Mouse (Mus musculus) neural tube, embryonic 15.5 days (tissue): Measurements from ENCODE around the gene Slc4a2. TPM values are rescaled to one million over a fixed set of nuclear protein-coding genes. Genes with fewer than 3 reads are reported as not detected.

Experiments
- ATAC-seq: fragments of 200-750 bp; cut with Nextera tagmentation; 2 replicates; pipeline ENCODE4 v1.8.0; 2017; ENCODE audit warnings: mild to moderate bottlenecking, moderate TSS enrichment, moderate library complexity; ENCODE audit not compliant: low FRiP score
- H3K27ac ChIP-seq: fragments of 300-500 bp; sonication (generic); replicated peaks from 2 replicates; pipeline ENCODE4 v1.5.1; 2015; ENCODE audit warnings: mild to moderate bottlenecking, inconsistent platforms
- H3K27me3 ChIP-seq: fragments of 300-500 bp; sonication (generic); replicated peaks from 2 replicates; pipeline ENCODE4 v1.6.1; 2015; ENCODE audit warnings: inconsistent platforms
- H3K36me3 ChIP-seq: fragments of 300-500 bp; sonication (generic); 2 replicates; pipeline ENCODE4 v1.6.1; 2015; ENCODE audit warnings: inconsistent platforms
- H3K4me1 ChIP-seq: fragments of 300-500 bp; sonication (generic); 2 replicates; pipeline ENCODE4 v1.6.1; 2015; ENCODE audit warnings: inconsistent platforms
- H3K4me2 ChIP-seq: fragments of 300-500 bp; sonication (generic); 2 replicates; pipeline ENCODE4 v1.6.1; 2015; ENCODE audit warnings: inconsistent platforms, mild to moderate bottlenecking, moderate library complexity
- H3K4me3 ChIP-seq: fragments of 300-500 bp; sonication (generic); replicated peaks from 2 replicates; pipeline ENCODE4 v1.5.1; 2015; ENCODE audit warnings: mild to moderate bottlenecking, inconsistent platforms
- H3K9ac ChIP-seq: fragments of 300-500 bp; sonication (generic); replicated peaks from 2 replicates; pipeline ENCODE4 v1.6.1; 2015; ENCODE audit warnings: mild to moderate bottlenecking, inconsistent platforms
- H3K9me3 ChIP-seq: fragments of 300-500 bp; sonication (generic); replicated peaks from 2 replicates; pipeline ENCODE4 v1.6.1; 2016; ENCODE audit warnings: inconsistent platforms
- WGBS: fragments of 180-500 bp; shearing (Covaris S2); methylation state at CpG from one replicate; pipeline ENCODE4 v1.1.7; 2015; ENCODE audit warnings: mixed read lengths; 5-methylcytosine and 5-hydroxymethylcytosine counted together
- polyA plus RNA-seq: library from polyadenylated mRNA; unstranded; fragments of >200 nt; fragmentation: Nextera tagmentation; extraction: Ambion mirVana; gene quantifications from 2 replicates; pipeline ENCODE4 v1.2.1, GENCODE M21; 2015

Slc4a2 gene
- polyA plus RNA-seq, 1 experiment from 2014 or later, result 15.3 TPM

DNA sequence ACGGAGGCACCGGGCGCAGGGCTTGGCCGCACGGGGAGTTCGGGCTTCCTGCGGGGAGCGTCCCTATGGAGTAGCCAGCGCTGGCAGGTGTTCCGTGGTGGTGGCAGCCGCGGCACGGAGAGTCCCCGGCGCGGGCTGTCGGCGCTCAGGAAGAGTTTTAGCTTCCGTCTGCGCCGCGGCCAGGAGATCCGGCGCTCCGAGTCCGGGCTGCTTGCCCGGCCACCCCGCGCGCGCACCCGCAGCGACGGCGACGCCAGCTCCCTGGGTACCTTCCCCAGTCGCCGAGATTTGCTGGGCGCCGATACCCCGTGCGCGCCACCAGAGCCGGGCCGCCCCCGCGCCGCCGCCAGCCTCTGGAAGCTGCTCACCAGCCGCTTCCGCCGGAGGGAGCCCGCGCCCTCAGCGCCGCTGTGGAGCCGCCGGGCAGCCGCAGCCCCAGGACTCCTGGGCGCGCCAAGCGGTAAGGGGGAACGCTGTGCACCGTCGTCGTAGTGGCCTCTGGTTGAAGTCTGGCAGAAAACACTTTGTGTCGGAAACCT lies 51.2 kb downstream of the Slc4a2 start:
- H3K4me1 ChIP-seq, result peaks cover 51% of the 10 kb centered on the region
- H3K36me3 ChIP-seq, result peaks cover 29% of the 10 kb centered on the region
- H3K9me3 ChIP-seq, result no peaks in the 10 kb centered on the region
- ATAC-seq, result 0 out of 2 replicates have a peak, but pooled peaks have one; percentile 4
- no peak overlapping the region for H3K27ac ChIP-seq
- 4% methylated on average over 66 of the region's 67 CpGs for WGBS
- H3K27me3 ChIP-seq, result 0 out of 2 replicates have a peak, but pooled peaks cover 9% of the 10 kb centered on the region
- H3K4me2 ChIP-seq, result peak overlapping the region; percentile 65
- peak overlapping the region; percentile 37 for H3K4me3 ChIP-seq
- H3K9ac ChIP-seq, result peak overlapping the region; percentile 39

DNA sequence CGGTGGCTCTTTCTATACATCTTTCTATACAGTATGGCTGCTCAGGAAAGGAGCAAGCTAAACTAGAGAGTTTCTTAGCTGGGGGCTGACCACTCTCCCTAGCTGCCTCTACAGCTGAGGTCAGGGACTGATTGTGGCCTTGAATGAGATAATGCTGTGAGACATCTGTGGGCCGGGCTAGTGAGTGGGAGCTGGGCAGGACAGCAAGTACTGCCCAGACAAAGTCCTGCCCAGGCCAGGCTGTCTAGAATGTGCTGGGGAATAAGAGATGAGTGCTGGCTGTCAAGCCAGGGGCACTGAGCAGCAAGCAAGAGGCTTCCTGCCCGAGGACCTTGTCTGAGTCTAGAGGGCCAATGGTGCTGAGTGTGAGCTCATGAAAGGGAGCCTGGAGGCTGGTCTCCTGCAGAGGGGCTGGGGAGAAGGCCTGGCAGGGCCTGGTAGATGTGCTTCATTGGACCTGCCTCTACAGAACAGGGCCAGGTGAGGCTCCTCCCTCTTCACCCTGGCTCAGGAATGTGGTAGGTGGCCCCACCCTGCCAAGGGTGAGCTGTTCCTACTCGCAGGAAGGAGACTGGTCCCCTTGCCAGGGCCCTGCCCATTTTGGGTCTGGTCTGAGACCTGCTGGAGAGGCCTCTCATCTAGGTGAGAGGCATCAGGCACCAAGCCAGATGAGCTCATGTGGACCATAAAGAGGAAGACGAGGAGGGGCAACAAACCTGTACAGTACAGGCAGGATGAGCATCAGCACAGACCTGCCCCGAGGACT lies 52.0 kb downstream of the Slc4a2 start:
- Histone ChIP-seq H3K9me3 (no peaks in the 10 kb centered on the region), H3K4me3 (no peak overlapping the region), H3K27ac (no peak overlapping the region), H3K4me1 (peaks cover 44% of the 10 kb centered on the region), H3K9ac (no peak overlapping the region), H3K36me3 (peaks cover 37% of the 10 kb centered on the region), H3K4me2 (peak overlapping the region; percentile 65), H3K27me3 (0 out of 2 replicates have a peak, but pooled peaks cover 9% of the 10 kb centered on the region)
- ATAC-seq, result no peak
- 72% methylated on average over 6 of the region's 6 CpGs for WGBS

DNA sequence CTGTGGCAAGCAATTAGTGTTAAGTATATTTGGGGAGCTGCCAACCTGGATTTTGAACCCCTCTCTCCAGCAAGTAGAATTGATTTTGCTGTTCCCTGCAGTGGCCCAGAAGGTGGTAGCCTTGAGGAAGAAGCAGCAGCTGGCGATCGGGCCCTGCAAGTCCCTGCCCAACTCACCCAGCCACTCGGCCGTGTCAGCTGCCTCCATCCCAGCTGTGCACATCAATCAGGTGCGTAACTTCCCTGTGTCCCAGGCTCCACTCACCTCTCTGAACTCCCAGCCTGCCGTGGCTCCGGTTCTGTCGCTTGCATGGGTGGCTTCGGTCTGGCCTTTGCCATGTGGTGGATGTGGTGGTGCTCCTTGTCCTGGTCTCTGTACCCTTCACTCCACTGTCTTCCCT lies 54.3 kb downstream of the Slc4a2 start:
- 77% methylated on average over 9 of the region's 9 CpGs for WGBS

GRCm38 (mm10) chr5:24481647-24482046 lies 58.0 kb downstream of the Slc4a2 start:
- Histone ChIP-seq H3K27me3 (no peaks in the 10 kb centered on the region), H3K4me2 (no peak overlapping the region), H3K9me3 (no peaks in the 10 kb centered on the region), H3K36me3 (peaks cover 68% of the 10 kb centered on the region), H3K9ac (no peak overlapping the region), H3K4me1 (peaks cover 51% of the 10 kb centered on the region), H3K27ac (no peak overlapping the region), H3K4me3 (no peak overlapping the region)
- 7% methylated on average over 4 of the region's 4 CpGs for WGBS
- peak; percentile 11; the same call in 1 of the 2 replicates for ATAC-seq

More for the DNA sequence above, 54.3 kb downstream of the Slc4a2 start:
- H3K4me2 ChIP-seq, result no peak overlapping the region
- no peak for ATAC-seq
- H3K36me3 ChIP-seq, result peaks cover 55% of the 10 kb centered on the region
- no peaks in the 10 kb centered on the region for H3K9me3 ChIP-seq
- H3K4me3 ChIP-seq, result no peak overlapping the region
- no peak overlapping the region for H3K27ac ChIP-seq
- H3K9ac ChIP-seq, result no peak overlapping the region
- peaks cover 54% of the 10 kb centered on the region for H3K4me1 ChIP-seq
- H3K27me3 ChIP-seq, result 0 out of 2 replicates have a peak, but pooled peaks cover 6% of the 10 kb centered on the region

DNA sequence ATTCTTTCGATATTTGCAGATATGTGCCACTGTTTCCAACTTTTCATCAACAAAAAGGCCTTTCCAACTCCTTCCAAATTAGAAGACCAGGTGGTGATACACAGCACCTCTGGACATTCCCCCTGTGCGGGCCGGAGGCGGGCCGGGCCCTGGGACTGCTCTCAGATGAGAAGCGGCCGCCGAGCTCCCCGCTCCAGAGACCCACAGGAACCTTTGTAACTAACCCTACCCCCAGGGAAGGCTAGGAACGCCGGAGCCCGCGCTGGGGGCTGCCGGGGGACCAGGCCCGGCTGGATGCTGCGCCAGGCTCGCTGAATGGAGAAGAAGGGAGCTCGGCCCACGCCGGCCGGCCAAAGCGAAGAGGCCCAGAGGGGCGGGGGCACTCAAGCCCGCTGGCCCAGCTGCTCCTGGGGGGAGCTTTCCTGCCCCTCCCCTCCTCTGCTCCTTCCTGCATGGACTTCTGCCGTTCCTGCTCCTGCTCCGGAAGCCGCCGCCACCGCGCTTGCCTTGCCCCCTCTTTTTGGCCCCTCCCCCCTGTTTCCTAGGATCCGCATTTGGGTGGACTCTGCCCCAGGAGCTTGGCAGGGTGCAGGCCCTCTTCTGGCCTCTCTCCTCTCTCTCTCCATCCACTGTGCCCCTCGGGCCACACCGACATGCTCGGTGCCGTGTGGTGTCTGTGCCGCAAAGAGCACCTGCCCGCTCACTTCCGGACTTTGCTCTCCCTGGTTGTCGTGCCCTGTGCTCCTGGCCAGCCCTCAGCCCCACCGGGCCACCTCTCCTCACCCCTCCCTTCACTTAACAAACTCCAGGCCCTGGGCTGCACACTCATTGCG lies 58.8 kb downstream of the Slc4a2 start:
- H3K4me1 ChIP-seq, result peaks cover 54% of the 10 kb centered on the region
- 52% methylated on average over 37 of the region's 41 CpGs for WGBS
- peak overlapping the region; percentile 83; the same call in 1 of the 2 replicates for H3K27ac ChIP-seq
- H3K9me3 ChIP-seq, result no peaks in the 10 kb centered on the region
- no peak overlapping the region for H3K4me3 ChIP-seq
- H3K4me2 ChIP-seq, result no peak overlapping the region
- ATAC-seq, result no peak
- peaks cover 62% of the 10 kb centered on the region for H3K36me3 ChIP-seq
- H3K9ac ChIP-seq, result no peak overlapping the region
- H3K27me3 ChIP-seq, result no peaks in the 10 kb centered on the region

- 20% methylated on average over 11 of the region's 11 CpGs for WGBS
- Histone ChIP-seq H3K4me1 (peaks cover 63% of the 10 kb centered on the region), H3K9me3 (no peaks in the 10 kb centered on the region), H3K4me2 (no peak overlapping the region), H3K27ac (peak overlapping the region; percentile 83; the same call in 1 of the 2 replicates), H3K4me3 (no peak overlapping the region), H3K36me3 (peaks cover 61% of the 10 kb centered on the region), H3K9ac (no peak overlapping the region), H3K27me3 (no peaks in the 10 kb centered on the region)
- ATAC-seq, result 0 out of 2 replicates have a peak, but pooled peaks have one; percentile 12
Measured at GRCm38 (mm10) chr5:24483326-24483725, 59.7 kb downstream of the Slc4a2 start.

GRCm38 (mm10) chr5:24484963-24485362 lies 61.3 kb downstream of the Slc4a2 start:
- Histone ChIP-seq H3K27me3 (no peaks in the 10 kb centered on the region), H3K27ac (peak overlapping the region; percentile 83), H3K9me3 (no peaks in the 10 kb centered on the region), H3K4me1 (peaks cover 79% of the 10 kb centered on the region), H3K36me3 (peaks cover 61% of the 10 kb centered on the region), H3K4me2 (peak overlapping the region; percentile 50), H3K4me3 (no peak overlapping the region), H3K9ac (no peak overlapping the region)
- peak; percentile 28 for ATAC-seq
- WGBS, result 12% methylated on average over 22 of the region's 22 CpGs

GRCm38 (mm10) chr5:24486097-24486496 lies 62.5 kb downstream of the Slc4a2 start:
- no peaks in the 10 kb centered on the region for H3K9me3 ChIP-seq
- H3K36me3 ChIP-seq, result peaks cover 52% of the 10 kb centered on the region
- under 1% methylated on average over 8 of the region's 8 CpGs for WGBS
- ATAC-seq, result no peak
- H3K4me1 ChIP-seq, result peaks cover 86% of the 10 kb centered on the region
- no peak overlapping the region for H3K4me3 ChIP-seq
- H3K27me3 ChIP-seq, result no peaks in the 10 kb centered on the region
- peak overlapping the region; percentile 50; the same call in 1 of the 2 replicates for H3K4me2 ChIP-seq
- H3K9ac ChIP-seq, result no peak overlapping the region
- peak overlapping the region; percentile 83 for H3K27ac ChIP-seq

GRCm38 (mm10) chr5:24486738-24487137 lies 63.1 kb downstream of the Slc4a2 start:
- H3K36me3 ChIP-seq, result peaks cover 52% of the 10 kb centered on the region
- H3K9ac ChIP-seq, result no peak overlapping the region
- no peak for ATAC-seq
- no peak overlapping the region for H3K4me2 ChIP-seq
- no peak overlapping the region for H3K4me3 ChIP-seq
- WGBS, result 93% methylated on average over 5 of the region's 5 CpGs
- no peaks in the 10 kb centered on the region for H3K9me3 ChIP-seq
- H3K27ac ChIP-seq, result no peak overlapping the region
- H3K4me1 ChIP-seq, result peaks cover 85% of the 10 kb centered on the region
- H3K27me3 ChIP-seq, result no peaks in the 10 kb centered on the region

GRCm38 (mm10) chr5:24490413-24490920 lies 66.8 kb downstream of the Slc4a2 start:
- Histone ChIP-seq H3K36me3 (peaks cover 57% of the 10 kb centered on the region), H3K9me3 (no peaks in the 10 kb centered on the region), H3K9ac (0 out of 2 replicates have a peak overlapping the region, but pooled peaks have one; percentile 2), H3K4me3 (no peak overlapping the region), H3K4me1 (peaks cover 76% of the 10 kb centered on the region), H3K27me3 (0 out of 2 replicates have a peak, but pooled peaks cover 2% of the 10 kb centered on the region), H3K27ac (peak overlapping the region; percentile 78), H3K4me2 (no peak overlapping the region)
- whole genome bisulfite sequencing, result 13% methylated on average over 14 of the region's 14 CpGs
- ATAC-seq, result peak; percentile 63
